Mouse (Mus musculus): Measurements from ENCODE around the gene Iffo2. TPM values are rescaled to one million over a fixed set of nuclear protein-coding genes. Genes with fewer than 3 reads are reported as not detected.

The Iffo2 gene
- polyA plus RNA-seq, 1 experiment from 2014 or later = 3.4 TPM

DNA sequence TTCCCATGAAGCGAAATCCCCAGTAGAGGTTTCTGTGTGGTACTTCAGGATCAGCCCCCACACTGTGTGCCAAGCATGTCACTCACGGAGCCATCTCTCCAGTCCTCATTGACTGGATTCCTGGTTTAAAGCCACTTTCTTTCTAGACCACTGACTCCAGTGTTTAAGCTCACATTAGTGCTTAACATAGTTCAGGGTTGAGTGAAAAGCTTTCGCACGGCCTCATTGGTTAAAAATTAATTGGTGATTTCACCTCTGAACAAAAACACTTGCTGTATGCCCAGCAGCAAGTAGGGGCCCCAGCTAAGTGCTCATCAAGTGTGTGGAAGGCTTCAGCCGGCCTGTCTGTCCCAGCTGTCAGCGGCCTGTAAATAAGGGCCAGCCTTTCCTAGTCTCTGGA lies 137.3 kb downstream of the Iffo2 start:
- ATAC-seq (ENCODE audit: insufficient read depth, low FRiP score, low TSS enrichment) = no peak
- Histone ChIP-seq H3K27ac (ENCODE audit: low read depth, low read length) (no peak overlapping the region), H3K9ac (ENCODE audit: low read length) (no peak overlapping the region), H3K36me3 (ENCODE audit: control insufficient read depth, insufficient read depth, low read length) (no peaks in the 10 kb centered on the region), H3K4me3 (ENCODE audit: low read depth, low read length) (no peak overlapping the region), H3K4me2 (ENCODE audit: low read depth) (no peak overlapping the region), H3K27me3 (ENCODE audit: control insufficient read depth, insufficient read depth, low read length) (no peaks in the 10 kb centered on the region), H3K9me3 (ENCODE audit: control insufficient read depth, low read length) (no peaks in the 10 kb centered on the region; the same call in 1 of the 2 replicates), H3K4me1 (ENCODE audit: control insufficient read depth, insufficient read depth, low read length) (no peaks in the 10 kb centered on the region)
- 54% methylated on average over 6 of the region's 6 CpGs for WGBS
- DNase-seq (ENCODE audit: low spot score) = no peak

DNA sequence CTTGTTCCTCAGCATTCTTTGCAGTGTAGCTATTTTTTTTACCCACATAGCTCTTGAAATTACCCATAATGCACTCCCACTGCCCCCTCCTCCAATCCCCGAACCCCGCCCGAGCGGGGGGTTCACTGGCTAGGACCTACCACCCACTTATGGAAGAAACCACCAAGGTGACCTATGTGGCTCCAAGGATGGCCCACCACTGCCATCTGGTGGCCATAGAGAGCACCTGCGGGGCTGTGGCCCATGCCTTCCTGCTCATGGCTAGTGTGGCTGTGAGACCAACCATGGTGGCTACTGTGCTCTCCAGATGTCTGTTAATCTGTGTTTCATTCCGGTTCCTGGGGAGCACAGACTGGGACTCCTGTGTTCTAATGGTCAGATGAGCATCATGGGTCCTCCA lies 139.5 kb downstream of the Iffo2 start:
- ATAC-seq (ENCODE audit: insufficient read depth, low FRiP score, low TSS enrichment) (no peak), DNase-seq (ENCODE audit: low spot score) (peak; percentile 83)
- Histone ChIP-seq H3K9ac (ENCODE audit: low read length) (no peak overlapping the region), H3K27me3 (ENCODE audit: control insufficient read depth, insufficient read depth, low read length) (no peaks in the 10 kb centered on the region), H3K4me3 (ENCODE audit: low read depth, low read length) (no peak overlapping the region), H3K36me3 (ENCODE audit: control insufficient read depth, insufficient read depth, low read length) (no peaks in the 10 kb centered on the region), H3K9me3 (ENCODE audit: control insufficient read depth, low read length) (no peaks in the 10 kb centered on the region; the same call in 1 of the 2 replicates), H3K27ac (ENCODE audit: low read depth, low read length) (no peak overlapping the region), H3K4me1 (ENCODE audit: control insufficient read depth, insufficient read depth, low read length) (no peaks in the 10 kb centered on the region), H3K4me2 (ENCODE audit: low read depth) (no peak overlapping the region)
- 18% methylated on average over 6 of the region's 6 CpGs for WGBS

Small RNA genes within 50 kb of the gene (microRNA-seq; reads per million reads assigned to microRNA genes)
- gene Gm25571 = not detected
- not detected for gene Mir7020

Other genes with a start within 250 kb of the Iffo2 start
- 12.8 and 13.2 TPM in 2 replicates for gene Pqlc2, start 219.8 kb upstream of the Iffo2 start, polyA plus RNA-seq (2014; fragmentation: Nextera tagmentation; extraction: Ambion mirVana)
- gene Akr7a5, start 219.8 kb upstream of the Iffo2 start, polyA plus RNA-seq (2014; fragmentation: Nextera tagmentation; extraction: Ambion mirVana) = 73.1 and 73.8 TPM in 2 replicates
- 125 and 128 TPM in 2 replicates for gene Mrto4, start 178.0 kb upstream of the Iffo2 start, polyA plus RNA-seq (2014; fragmentation: Nextera tagmentation; extraction: Ambion mirVana)
- gene Emc1, start 178.0 kb upstream of the Iffo2 start, polyA plus RNA-seq (2014; fragmentation: Nextera tagmentation; extraction: Ambion mirVana) = 24.3 and 26.0 TPM in 2 replicates
- gene Ubr4, start 177.9 kb upstream of the Iffo2 start, polyA plus RNA-seq (2014; fragmentation: Nextera tagmentation; extraction: Ambion mirVana) = 84.7 and 92.1 TPM in 2 replicates
- not detected in 2 replicates for gene Gm21969, start 72.6 kb downstream of the Iffo2 start, polyA plus RNA-seq (2014; fragmentation: Nextera tagmentation; extraction: Ambion mirVana)
- gene Aldh4a1, start 92.3 kb downstream of the Iffo2 start, polyA plus RNA-seq (2014; fragmentation: Nextera tagmentation; extraction: Ambion mirVana) = 13.9 and 16.2 TPM in 2 replicates
- not detected in 2 replicates for gene Tas1r2, start 123.0 kb downstream of the Iffo2 start, polyA plus RNA-seq (2014; fragmentation: Nextera tagmentation; extraction: Ambion mirVana)

Measured in neural tube, embryonic 11.5 days (tissue).